Mouse (Mus musculus): ENCODE measurements around the gene Gbx2. TPM values are rescaled to one million over a fixed set of nuclear protein-coding genes. Genes with fewer than 3 reads are reported as not detected.

The Gbx2 gene
- polyA plus RNA-seq (2015; fragmentation: Nextera tagmentation; extraction: Ambion mirVana), result 0.66 and 0.95 TPM in 2 replicates

DNA sequence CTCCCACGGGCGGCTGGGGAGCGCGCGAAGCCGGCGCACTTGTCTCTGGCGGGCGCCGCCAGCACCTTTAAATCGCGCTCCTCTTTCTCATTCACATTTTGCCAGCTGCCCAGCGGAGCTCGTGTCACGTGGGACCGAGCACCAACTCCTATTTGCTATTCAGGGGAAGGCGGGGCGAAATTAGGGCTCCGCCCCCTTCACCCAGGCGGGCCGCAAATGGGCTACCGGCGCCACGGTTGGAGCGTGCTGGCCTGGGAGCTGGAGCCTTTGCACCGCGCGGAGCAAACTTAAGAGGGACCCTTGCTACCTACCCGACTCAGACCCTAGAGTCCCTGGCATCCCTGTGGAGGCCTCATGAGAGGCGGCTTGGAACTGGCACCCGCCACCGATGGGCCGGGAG lies at the start of gene Gbx2:
Gbx2 (minus strand) TSS at position 60 of the 400 bp plus-strand sequence.

Other genes with a start within 250 kb of the Gbx2 start
- not detected in 2 replicates for gene Asb18, start 83.5 kb upstream of the Gbx2 start, polyA plus RNA-seq (2015; fragmentation: Nextera tagmentation; extraction: Ambion mirVana)
- gene Iqca, start 222.2 kb upstream of the Gbx2 start, polyA plus RNA-seq (2015; fragmentation: Nextera tagmentation; extraction: Ambion mirVana), result not detected in 2 replicates

All from spleen, postnatal 0 days (tissue).